Mouse (Mus musculus) kidney, adult 9 months (tissue): Measurements from ENCODE around the gene Shisal2a.
A peak's percentile ranks its signal among the peaks of the same experiment; 100 is the strongest.
"Not testable (repeated sequence)": the region's sequence is repeated elsewhere in the genome, so short reads cannot be mapped to it uniquely, and the experiment has no call there.

Experiments
- DNase-seq: peaks from one replicate; pipeline ENCODE4 v3.0.0; 2022

Shisal2a gene

DNA sequence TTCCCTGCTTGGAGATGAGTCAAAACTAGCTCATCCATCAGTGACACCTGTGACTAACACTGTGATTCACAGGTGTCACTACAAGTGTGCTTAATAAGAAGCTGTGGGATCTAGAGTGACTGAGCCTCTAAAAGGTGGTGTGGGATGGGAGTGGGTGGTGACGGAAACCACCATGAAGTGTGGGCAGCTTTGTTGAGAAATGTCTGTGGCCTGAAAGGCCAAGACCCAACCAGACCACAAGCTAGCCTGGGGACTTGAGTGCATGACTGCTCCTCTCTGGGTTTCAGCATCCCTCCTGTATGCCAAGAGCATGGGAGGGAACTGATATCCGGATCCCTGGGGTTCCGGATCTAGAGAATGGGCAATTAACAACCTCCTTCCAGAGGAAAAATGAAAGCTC is 11.7 kb downstream of the Shisal2a start:
- DNase-seq = no peak

DNA sequence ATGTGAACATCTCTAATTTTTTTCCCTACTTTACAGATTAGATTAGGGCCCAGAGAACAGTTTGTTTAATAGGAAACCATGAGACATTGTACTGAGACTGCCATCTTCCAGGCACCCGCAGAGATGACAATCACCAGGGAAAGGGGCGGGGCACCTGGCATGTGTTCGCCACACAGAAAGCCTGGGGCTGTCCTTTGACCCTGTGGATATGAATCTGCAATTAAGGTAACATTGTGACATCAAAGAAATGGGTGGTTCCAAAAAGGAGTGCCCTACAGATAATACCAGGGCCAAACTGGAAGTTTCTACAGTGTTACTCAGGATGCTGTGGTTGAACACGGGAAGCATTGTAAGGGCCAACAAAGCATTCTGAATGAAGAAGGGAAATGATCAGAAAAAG is 12.7 kb downstream of the Shisal2a start:
- no peak for DNase-seq

DNA sequence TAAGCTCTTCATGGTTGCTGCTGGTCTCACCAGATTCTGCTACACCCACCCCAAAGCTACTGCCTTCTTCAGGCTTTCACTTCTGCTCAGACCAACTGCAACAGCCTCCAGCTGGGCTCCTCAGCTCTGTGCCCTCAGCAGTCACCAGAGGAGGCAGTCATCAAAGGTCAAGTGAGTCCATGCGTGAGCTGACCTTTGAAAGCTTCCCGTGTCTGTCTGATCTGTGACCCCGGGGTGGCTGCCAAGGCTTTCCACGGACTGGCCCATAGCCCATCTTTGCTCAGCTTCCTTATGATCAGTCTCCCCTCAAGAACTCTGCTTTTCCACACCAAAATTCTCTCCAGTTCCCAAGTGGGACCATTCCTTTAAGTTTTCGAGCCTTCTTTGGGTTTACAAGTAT is 13.9 kb downstream of the Shisal2a start:
- peak; percentile 82 for DNase-seq

DNA sequence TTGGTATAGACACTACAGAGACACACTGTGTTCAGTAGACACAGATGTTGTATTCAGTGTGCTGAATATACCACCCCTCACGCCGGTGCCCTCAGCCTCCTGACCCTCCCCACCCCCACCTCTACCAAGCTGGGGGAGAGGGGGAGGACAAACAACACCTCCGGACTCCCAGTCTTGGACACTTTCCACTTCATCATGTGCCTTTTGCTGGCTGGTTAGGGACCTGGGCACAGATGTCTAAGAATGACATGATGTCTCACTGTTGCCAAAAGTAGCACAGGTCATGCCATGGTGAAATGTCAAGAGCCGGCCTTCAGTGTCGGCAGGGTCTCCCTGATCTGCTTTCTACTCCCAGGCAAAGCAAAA is 19.1 kb downstream of the Shisal2a start:
- DNase-seq = no peak

DNA sequence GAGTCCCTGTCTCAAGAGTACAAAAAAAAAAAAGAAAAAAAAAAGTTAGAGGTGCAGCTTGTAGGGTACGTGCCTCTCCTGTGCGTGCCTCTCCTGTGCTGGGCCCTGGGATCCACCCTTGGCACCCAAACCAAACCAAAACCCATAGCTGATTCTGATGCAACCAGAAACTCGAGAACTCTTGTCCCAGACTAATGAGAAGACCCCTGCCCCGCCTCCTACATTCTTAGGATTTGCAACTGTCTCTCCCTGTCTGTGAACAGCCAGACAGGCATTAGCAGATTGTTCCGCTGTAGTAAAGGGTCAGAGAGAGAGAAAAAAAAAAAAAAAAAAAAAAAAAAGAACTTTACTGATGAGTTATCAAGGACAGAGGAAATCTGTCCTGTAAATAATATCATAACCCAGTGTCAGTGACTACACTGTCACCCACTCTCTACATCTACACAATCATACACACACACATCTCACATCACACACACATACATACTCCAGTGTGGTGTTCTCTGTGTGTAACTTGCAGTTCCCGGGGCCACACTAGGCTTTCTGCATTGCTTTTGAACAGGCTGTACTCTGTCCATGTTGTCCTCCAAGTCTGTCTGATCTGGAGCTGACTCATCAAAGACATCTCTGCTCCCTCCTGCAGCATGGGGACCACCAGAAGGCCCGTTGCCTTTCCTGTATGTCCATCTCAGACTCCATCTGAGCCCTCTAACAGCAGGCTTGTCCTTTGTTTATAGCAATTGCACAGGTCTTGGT is 19.6 kb downstream of the Shisal2a start:
- DNase-seq = no peak

DNA sequence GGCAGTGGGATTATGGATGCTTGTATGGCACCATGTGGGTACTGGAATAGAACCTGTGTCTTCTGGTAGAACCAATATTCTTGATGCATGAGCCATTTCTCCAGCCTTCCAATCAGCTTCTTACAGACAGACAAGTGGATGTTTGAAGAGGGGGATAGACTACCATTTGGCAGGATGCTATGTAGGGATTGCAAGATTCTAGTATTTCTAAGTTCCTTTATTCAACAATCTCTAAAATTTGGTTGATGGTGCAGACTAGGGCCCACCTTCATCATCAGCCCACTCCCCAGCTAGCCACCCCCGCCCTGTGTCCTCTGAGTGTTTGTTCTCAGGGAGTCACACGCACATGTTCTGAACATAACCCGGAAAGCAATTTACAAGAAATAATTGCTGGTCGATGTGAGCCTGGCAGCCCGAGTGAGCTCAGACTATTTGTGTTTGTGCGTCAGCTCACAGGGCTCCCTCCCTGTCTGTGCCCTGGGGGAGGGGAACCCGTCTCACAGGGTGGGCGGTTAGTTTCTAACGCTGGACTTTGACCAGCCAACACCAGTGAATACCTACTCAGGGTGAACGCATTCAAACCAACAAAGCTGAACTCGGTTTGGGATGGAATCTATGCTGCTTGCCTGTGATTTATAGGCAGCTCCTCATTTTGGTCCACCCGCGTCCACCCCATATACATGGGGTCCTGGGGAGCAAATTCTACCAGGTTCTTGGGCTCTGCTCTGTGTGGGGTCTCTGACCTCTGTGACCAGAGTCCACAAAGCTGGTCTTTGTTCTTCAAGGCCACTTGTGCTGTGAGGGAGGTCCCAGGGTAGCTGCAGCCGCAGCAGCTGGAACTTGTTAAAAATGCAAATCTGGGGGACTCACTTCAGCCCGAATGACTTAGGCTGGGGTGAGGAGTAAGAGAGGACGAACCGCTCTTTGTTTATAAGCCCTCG is 20.6 kb downstream of the Shisal2a start:
- DNase-seq = peak; percentile 54

DNA sequence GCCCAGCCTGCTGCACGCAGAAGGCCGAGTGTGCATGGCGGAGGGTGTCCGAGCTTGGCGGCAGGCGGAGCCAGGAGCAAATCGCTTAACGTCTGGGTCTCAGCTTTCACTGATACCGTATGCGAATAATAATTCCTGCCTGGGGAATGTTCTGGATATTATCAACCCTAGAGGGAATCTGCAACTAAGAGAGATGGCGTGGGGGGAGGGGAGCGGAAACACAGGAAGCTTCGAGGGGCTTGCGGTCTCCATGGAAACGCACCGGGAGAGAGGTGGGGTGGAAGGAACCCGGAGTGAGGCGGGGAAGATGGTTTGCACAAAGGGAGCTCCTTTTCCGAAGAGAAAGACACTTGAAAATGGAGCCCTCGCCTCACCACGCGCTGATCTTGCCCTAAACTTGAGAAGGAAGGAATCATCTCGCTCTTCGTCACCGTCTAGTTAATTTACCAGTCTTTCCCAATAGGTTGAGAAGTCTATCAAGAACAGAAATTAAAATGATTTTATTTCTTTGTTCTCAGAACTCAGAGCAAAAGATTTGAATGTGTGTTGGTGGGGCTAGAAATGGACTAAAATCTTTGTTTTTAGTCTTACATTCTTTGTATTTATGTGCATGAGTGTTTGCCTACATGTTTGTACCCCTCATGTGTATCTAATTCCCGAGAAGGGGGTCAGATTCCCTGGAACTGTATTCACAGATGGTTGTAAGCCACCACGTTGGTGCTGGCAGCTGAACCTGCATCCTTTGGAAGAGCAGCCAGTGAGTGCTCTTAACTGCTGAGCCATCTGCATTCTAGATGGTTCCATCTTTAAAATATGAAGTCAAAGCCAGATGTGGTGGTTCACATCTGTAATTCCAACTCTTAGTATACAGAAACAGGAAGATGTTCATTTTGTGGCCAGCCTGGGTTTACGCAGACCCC is 22.8 kb downstream of the Shisal2a start:
- DNase-seq = no peak

DNA sequence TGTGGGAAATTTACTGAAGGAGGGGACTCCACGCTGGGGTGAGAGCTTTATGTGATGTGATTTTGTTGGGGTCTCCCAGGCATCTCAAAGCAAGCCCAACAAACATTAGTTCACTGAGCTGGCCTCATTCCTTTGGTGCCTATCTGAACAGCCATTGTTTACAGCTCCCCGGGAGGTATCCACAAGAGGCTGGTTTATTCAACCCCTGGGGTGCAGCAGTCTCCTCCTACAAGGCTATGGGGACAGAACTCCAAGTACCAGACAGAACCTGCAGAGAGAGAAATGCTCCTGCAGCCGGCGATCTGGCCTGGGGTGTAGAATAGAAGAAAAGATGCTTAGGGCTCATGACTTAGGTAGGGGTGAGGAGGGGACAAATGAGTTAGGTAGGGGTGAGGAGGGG is 24.7 kb downstream of the Shisal2a start:
- DNase-seq = no peak

DNA sequence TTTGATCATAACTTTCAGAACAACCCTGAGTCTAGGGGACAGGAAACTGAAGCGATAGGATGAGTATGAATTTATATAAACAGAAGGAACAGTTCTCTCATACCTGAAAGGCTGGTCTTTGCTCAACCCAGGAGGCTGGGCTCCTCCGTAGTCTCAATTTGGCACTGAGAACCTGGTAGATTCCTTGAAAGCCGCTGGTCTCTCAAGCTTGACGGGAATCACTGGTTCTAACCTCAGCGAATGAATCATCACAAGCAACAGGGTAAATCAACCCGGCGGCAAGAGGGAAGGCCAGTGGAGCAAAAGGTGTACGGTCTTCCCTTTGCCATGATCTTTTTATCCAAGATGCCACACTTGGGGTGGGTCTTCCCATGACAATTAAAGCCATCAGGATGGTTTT is 25.7 kb downstream of the Shisal2a start:
- peak; percentile 46 for DNase-seq

DNA sequence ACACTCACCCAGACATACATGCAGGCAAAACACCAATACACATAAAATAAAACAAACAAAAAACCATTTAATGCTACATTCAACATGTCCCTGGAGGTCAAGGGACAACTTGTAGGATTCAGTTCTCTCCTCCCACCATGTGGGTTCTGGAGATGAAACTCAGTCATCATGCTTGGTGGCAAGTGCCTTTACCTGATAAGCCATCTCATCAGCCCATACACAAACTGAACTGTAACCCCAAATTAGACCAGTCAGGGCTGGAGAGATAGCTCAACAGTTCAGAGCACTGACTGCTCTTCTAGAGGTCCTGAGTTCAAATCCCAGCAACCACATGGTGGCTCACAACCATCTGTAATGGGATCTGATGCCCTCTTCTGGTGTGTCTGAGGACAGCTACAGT is 29.6 kb downstream of the Shisal2a start:
- not testable (repeated sequence) for DNase-seq

DNA sequence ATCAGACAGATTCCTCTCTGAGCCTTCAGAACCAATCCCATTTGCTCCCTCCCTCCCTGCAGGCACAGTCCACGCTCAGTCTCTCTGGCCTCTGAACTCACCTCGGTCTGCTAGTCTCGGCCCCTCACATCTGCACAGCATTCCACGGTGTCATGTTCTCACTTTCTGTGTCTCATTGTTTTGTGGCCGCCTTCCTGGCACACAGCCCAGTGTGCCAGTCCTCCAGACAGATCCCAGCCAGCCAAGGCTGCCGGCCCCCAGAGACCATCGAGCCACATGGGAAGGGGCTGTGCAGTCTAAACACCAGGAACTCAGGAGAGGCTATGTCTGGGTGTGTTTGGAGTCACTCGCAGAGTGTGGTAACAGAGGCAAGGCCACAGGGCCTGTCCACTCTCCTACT is 32.3 kb downstream of the Shisal2a start:
- no peak for DNase-seq

DNA sequence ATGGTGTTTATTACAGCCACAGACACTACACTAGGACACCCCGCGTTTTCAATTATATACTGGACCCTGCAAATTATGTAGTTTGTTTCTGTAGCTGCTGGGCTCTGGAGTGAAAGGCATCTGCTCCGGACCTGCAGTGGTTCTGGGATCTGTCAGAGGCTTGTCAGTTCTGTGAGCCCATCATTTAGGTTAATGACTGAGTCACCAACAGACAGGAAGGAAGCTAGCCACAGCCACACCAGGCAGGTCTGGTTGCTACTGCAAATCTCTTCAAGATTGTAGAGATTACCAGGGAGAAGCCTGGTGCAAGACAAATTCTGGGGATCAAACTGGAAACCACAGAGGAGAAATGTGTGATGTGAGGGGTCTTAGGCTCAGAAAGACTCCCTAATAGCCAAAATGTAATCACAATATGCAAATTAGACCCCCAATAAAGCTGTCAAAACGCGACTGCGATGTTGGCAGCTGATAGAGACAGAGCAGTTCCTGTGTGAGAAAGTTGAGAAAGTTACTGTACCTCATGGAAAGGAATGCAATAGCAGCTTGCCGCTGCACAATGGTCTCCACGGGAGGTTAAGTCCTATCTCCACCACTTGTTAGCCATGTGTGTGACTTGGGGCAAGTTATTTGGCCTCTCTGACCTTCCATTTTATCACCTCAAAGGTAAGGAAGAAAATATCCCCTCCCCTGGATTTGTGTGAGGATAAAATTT is 33.2 kb downstream of the Shisal2a start:
- no peak for DNase-seq

DNA sequence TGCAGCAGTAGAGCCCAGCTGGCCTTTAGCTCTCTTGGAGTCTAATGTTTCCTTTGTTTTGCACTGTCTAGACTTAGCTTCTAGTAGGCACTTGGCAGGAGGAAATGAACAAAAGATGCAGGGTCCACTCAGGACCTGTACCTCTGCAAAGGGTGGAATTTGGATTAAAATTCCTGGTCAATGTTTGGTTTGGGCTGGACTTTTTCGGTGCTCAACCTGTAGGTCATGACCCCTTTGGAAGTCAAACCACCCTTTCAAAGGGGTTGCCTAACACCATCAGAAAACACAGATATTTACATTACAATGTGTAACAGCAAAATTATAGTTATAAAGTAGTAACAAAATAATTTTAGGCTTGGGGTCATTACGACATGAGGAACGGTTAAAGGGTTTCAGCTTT is 34.1 kb downstream of the Shisal2a start:
- DNase-seq = no peak

DNA sequence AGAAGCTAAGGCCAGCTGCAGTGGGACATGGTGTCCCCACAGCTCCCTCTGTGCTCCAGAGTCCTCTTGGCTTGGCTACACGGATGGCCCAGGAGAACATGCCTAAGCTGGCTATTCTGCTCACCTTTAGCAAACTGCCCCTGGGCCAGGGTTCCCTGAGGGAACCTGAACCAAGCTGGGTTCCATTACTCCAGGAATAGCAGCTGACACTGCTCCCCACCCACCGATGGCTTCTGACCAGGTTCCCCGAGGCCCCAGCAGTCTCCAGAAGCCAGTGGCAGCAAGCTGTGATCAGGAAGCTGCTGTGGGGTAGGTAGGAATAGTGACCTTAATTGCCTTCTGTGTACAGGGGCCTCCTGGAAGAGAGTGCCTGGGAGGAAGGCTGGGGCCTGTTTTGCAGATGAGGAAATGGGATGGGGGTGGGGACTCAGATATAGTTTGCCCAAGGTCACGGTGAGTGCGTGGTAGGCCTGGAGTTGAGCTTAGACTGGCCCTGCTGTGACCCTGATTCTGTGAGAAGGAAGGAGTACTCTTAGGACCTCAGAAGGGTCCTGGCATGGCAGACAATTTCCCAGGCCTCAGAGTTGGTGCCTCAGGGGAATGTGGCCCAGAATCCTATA is 34.8 kb downstream of the Shisal2a start:
- DNase-seq = no peak

DNA sequence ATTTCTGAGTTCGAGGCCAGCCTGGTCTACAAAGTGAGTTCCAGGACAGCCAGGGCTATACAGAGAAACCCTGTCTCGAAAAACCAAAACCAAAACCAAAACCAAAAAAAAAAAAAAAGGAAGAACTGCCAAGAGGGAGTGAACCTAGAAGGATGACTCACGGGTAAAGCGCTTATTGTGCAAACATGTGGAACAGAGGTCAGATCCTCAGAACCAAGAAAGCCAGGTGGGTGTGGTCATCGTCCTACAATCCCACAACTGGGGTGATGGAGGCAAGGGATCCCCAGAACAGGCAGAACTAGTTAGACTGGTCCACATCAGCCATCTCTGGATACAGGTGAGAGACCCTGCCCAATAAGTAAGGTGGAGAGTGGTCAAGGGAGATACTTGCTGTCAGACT is 36.0 kb downstream of the Shisal2a start:
- DNase-seq = no peak

DNA sequence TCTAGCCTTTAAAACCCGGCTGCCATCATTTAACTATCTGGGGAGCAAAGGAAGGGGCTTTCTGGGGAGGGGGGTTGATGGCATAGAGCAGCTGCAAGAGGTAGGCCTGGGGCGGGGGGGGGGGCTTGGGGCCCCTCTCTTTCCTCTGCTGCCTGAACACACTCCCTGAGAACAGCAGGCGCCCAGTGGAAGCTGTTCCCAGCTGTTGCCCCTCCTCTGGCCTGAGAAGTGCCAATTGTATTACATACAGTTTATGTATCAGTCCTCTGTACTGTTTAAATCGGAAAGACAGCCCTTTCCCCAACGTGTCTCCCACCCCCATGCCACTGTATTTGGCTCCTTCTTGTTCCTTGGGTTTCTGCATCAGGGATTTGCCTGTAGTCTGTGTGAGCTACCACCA is 37.3 kb downstream of the Shisal2a start:
- DNase-seq = no peak

DNA sequence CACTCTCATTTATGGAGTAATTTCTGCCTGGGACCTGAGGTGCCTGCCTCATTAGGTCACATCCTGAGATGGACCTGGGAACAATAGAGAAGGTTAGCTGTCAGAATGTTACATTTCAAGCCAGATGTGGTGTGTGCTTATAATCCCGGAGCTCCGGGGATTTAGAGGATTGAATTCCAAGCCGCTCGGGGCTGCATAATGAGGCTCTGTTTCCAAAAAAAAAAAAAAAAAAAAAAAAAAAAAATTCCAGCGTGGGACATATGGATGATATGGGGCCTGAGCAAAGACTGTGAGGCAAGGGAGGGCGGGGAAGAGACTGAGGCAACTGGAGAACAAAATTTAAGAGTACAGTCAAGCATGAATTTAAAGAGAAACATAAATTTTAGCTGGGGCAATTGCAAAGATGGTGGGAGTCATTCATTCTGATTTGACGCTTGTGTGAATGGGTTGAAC is 38.5 kb downstream of the Shisal2a start:
- no peak for DNase-seq

DNA sequence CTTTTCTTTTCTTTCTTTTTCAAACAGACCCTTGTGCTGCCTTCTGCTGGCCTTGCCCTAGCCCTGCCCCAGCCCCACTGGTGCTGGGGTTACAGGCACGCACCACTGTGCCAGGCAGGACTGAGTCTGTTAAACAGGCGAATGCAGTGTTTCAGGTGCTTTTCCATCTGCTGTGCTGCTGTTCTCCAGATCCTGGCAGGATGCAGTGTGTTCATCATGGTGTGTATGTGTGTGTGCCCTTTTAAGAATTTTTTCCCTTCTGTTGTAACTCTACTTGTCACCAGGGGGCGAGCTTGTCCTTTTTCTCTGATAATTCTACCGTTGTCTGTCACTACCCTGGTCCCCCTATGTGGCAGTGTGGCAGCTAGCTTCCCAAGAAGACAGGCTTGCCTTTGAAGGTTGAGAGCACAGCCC is 43.9 kb downstream of the Shisal2a start:
- peak; percentile 54 for DNase-seq

DNA sequence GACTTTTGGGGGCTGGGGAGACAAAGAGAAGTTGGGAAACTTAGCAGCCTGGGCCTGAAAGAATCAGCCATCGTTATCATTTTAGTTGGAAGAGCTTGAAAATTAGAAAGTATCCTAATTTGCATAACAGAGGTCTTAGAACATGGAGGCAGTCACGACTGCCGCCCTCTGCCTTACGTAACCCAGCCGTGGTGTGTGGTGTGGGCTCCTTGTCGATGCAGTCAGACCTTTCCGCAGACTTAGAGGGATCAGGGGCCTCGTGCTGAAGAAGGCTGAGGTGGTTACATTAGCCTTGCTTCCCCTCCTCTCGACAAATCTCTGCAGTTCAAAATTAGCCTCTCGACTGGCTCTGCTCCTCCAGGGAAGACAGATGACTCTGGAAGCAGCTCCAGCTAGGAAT is 44.3 kb downstream of the Shisal2a start:
- no peak for DNase-seq

DNA sequence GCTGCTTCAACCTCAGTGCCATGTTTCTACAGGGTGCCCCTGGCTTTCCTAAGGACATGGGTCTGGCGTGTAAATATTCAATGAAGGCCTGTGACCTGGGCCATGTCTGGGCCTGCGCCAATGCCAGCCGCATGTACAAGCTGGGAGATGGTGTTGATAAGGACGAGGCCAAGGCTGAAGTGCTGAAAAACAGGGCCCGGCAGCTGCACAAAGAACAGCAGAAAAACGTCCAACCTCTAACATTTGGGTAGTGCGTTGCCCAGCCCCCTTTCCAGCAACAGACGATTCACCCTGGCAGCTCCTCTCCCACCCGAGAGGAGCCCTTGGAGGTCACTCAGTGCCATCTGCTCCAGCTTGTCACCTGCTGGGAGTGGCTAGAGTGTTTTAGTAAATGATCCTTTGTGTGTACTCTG is 44.8 kb downstream of the Shisal2a start:
- no peak for DNase-seq

DNA sequence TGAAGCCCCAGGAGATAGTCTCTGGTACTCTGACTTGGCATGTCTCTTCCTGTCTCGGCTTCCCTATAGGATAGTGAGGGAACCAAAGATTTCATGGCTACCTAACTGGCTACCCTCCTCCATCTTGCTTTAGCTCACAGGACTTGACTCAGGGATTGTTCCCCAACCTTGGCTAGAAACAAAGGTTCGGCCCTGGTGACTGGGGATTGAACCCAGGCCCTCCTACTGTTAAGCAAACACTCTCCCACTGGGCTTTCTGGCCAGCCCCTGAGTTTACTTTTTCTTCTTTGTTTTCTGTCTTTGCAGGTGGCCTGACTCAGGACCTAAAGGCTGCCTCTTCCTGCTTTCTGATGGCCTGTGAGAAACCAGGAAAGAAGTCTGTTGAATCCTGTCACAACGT is 45.3 kb downstream of the Shisal2a start:
- DNase-seq = no peak

DNA sequence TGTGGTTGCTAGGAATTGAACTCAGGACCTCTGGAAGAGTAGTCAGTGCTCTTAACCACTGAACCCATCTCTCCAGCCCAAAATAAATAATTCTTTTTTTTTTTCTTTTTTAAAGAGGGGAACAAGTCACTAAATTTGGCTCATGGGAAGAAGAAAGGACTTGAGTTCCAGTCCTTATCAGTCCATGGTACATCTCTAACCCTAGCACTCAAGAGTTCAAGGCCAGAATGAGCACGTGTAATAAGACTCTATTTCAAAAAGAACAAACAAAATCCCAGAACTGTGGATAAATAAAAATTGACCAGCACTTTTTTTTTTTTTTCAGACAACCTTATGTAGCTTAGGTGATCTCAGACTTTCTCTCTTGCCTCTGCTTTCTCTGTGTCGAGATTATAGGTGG is 46.4 kb downstream of the Shisal2a start:
- no peak for DNase-seq
